Mouse (Mus musculus) adrenal gland, postnatal 25 days (tissue): ENCODE results near the gene Mrpl27. TPM values are rescaled to one million over a fixed set of nuclear protein-coding genes. Genes with fewer than 3 reads are reported as not detected.

ENCODE experiments used
- total RNA-seq: library from RNA; stranded (reverse); gene quantifications from 2 replicates; pipeline ENCODE4 v1.2.3, GENCODE M21; 2021

Gene Mrpl27
- total RNA-seq, 1 experiment from 2014 or later = 84.2 TPM

Other genes with a start within 250 kb of the Mrpl27 start
- 0.24 and 1.0 TPM in 2 replicates for gene Cacna1g, start 179.6 kb upstream of the Mrpl27 start, total RNA-seq
- not detected in 2 replicates for gene Spata20, start 167.6 kb upstream of the Mrpl27 start, total RNA-seq
- gene Epn3, start 153.8 kb upstream of the Mrpl27 start, total RNA-seq = 14.6 and 18.7 TPM in 2 replicates
- 5.9 and 8.5 TPM in 2 replicates for gene Mycbpap, start 132.0 kb upstream of the Mrpl27 start, total RNA-seq
- 13.1 and 18.3 TPM in 2 replicates for gene Rsad1, start 104.5 kb upstream of the Mrpl27 start, total RNA-seq
- not detected in 2 replicates for gene Chad, start 88.7 kb upstream of the Mrpl27 start, total RNA-seq
- gene Acsf2, start 51.9 kb upstream of the Mrpl27 start, total RNA-seq = 120 and 121 TPM in 2 replicates
- 90.9 and 112 TPM in 2 replicates for gene Lrrc59, start 24.0 kb upstream of the Mrpl27 start, total RNA-seq
- gene Eme1, start 197 bp downstream of the Mrpl27 start, total RNA-seq = 0.85 and 2.1 TPM in 2 replicates
- gene Xylt2, start 23.7 kb downstream of the Mrpl27 start, total RNA-seq = 16.0 and 22.1 TPM in 2 replicates
- gene Gm11541, start 50.7 kb downstream of the Mrpl27 start, total RNA-seq = not detected in 2 replicates
- 0.55 TPM in 1 of 2 replicates, not detected in the other for gene Cdc34b, start 88.0 kb downstream of the Mrpl27 start, total RNA-seq
- gene Tmem92, start 128.9 kb downstream of the Mrpl27 start, total RNA-seq = not detected in 2 replicates